In the genomic region with DNA sequence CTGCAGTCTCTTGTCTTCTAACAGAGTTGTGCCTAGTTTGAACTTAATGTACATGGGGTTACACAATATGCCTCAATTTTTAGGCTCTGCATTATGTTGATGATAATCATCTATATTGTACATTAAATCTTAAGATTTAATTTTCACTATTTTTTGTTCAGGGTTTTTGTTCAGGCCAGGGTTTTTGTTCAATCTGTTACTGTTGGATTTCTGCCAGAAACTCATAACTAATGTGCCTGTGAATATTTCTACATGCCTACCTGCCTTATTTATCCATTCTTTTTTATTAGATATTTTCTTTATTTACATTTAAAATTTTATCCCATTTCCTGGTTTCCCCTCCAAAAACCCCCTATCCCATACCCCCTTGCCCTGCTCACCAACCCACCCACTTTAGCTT, we compare ENCODE assay signal across 14 mouse cellular contexts.
"Had no signal": no experiment of that assay in that cellular context is flagged by ENCODE, and none has a peak within 500 bp of the region (broad histone marks: within the 10 kb centered on the region; RNA-seq: fewer than 3 reads in every experiment).

No protein-coding gene starts in this region.

- DNase-seq: gastrocnemius, postnatal 14 days; gastrocnemius, postnatal 36 days; heart, adult 11 months; heart, adult 2 months; heart, postnatal 14 days; heart, postnatal 36 days; kidney, adult 11 months; kidney, adult 2 months; kidney, postnatal 10 days; kidney, postnatal 25 days; kidney, postnatal 4 days; liver; liver, embryonic 13.5 days; liver, postnatal 0 days had no signal
